Mouse (Mus musculus): Measurements from ENCODE around the gene Tpt1. TPM values are rescaled to one million over a fixed set of nuclear protein-coding genes. Genes with fewer than 3 reads are reported as not detected.

Tpt1 gene
- polyA plus RNA-seq, 1 experiment from 2014 or later: 1,054 TPM

GRCm38 (mm10) chr14:75849236-75849635 is 4.3 kb downstream of the Tpt1 start:
- Histone ChIP-seq H3K4me3 (ENCODE audit: low read depth, low read length) (no peak overlapping the region), H3K4me2 (no peak overlapping the region), H3K9me3 (replicated peaks; ENCODE audit: control insufficient read depth, low read length) (no peaks in the 10 kb centered on the region), H3K27me3 (ENCODE audit: control insufficient read depth, insufficient read depth, low read length) (no peaks in the 10 kb centered on the region), H3K9ac (ENCODE audit: low read depth, low read length) (no peak overlapping the region), H3K4me1 (ENCODE audit: control insufficient read depth, insufficient read depth, low read length) (peaks cover 12% of the 10 kb centered on the region), H3K36me3 (ENCODE audit: control insufficient read depth, insufficient read depth, low read length) (peaks cover 38% of the 10 kb centered on the region), H3K27ac (ENCODE audit: low read depth, low read length) (no peak overlapping the region)
- WGBS (ENCODE audit: insufficient replicate concordance): 76% methylated on average over 5 of the region's 5 CpGs
- no peak for ATAC-seq (replicated peaks; ENCODE audit: insufficient number of reproducible peaks, low FRiP score, low TSS enrichment)

GRCm38 (mm10) chr14:75849842-75850568 is 5.1 kb downstream of the Tpt1 start:
- Histone ChIP-seq H3K9ac (ENCODE audit: low read depth, low read length) (no peak overlapping the region), H3K4me1 (ENCODE audit: control insufficient read depth, insufficient read depth, low read length) (peaks cover 12% of the 10 kb centered on the region), H3K4me2 (no peak overlapping the region), H3K4me3 (ENCODE audit: low read depth, low read length) (no peak overlapping the region), H3K27ac (ENCODE audit: low read depth, low read length) (no peak overlapping the region), H3K36me3 (ENCODE audit: control insufficient read depth, insufficient read depth, low read length) (peaks cover 38% of the 10 kb centered on the region), H3K27me3 (ENCODE audit: control insufficient read depth, insufficient read depth, low read length) (no peaks in the 10 kb centered on the region), H3K9me3 (replicated peaks; ENCODE audit: control insufficient read depth, low read length) (no peaks in the 10 kb centered on the region)
- ATAC-seq (replicated peaks; ENCODE audit: insufficient number of reproducible peaks, low FRiP score, low TSS enrichment): no peak
- 79% methylated on average over 6 of the region's 6 CpGs for WGBS (ENCODE audit: insufficient replicate concordance)

GRCm38 (mm10) chr14:75850819-75851218 is 5.9 kb downstream of the Tpt1 start:
- Histone ChIP-seq H3K4me1 (ENCODE audit: control insufficient read depth, insufficient read depth, low read length) (peaks cover 15% of the 10 kb centered on the region), H3K36me3 (ENCODE audit: control insufficient read depth, insufficient read depth, low read length) (peaks cover 38% of the 10 kb centered on the region), H3K27ac (ENCODE audit: low read depth, low read length) (no peak overlapping the region), H3K4me2 (no peak overlapping the region), H3K9me3 (replicated peaks; ENCODE audit: control insufficient read depth, low read length) (no peaks in the 10 kb centered on the region), H3K4me3 (ENCODE audit: low read depth, low read length) (no peak overlapping the region), H3K9ac (ENCODE audit: low read depth, low read length) (no peak overlapping the region), H3K27me3 (ENCODE audit: control insufficient read depth, insufficient read depth, low read length) (no peaks in the 10 kb centered on the region)
- 74% methylated on average over 6 of the region's 6 CpGs for WGBS (ENCODE audit: insufficient replicate concordance)
- no peak for ATAC-seq (replicated peaks; ENCODE audit: insufficient number of reproducible peaks, low FRiP score, low TSS enrichment)

- Histone ChIP-seq H3K27ac (ENCODE audit: low read depth, low read length) (no peak overlapping the region), H3K9me3 (replicated peaks; ENCODE audit: control insufficient read depth, low read length) (no peaks in the 10 kb centered on the region), H3K4me3 (ENCODE audit: low read depth, low read length) (no peak overlapping the region), H3K4me1 (ENCODE audit: control insufficient read depth, insufficient read depth, low read length) (peaks cover 10% of the 10 kb centered on the region), H3K4me2 (no peak overlapping the region), H3K36me3 (ENCODE audit: control insufficient read depth, insufficient read depth, low read length) (peaks cover 34% of the 10 kb centered on the region), H3K27me3 (ENCODE audit: control insufficient read depth, insufficient read depth, low read length) (no peaks in the 10 kb centered on the region), H3K9ac (ENCODE audit: low read depth, low read length) (no peak overlapping the region)
- WGBS (ENCODE audit: insufficient replicate concordance): 88% methylated on average over 5 of the region's 5 CpGs
- no peak for ATAC-seq (replicated peaks; ENCODE audit: insufficient number of reproducible peaks, low FRiP score, low TSS enrichment)
These were observed 7.1 kb downstream of the Tpt1 start for GRCm38 (mm10) chr14:75852016-75852415.

GRCm38 (mm10) chr14:75855263-75855992 is 10.5 kb downstream of the Tpt1 start:
- Histone ChIP-seq H3K4me2 (no peak overlapping the region), H3K9ac (ENCODE audit: low read depth, low read length) (no peak overlapping the region), H3K27ac (ENCODE audit: low read depth, low read length) (no peak overlapping the region), H3K9me3 (replicated peaks; ENCODE audit: control insufficient read depth, low read length) (no peaks in the 10 kb centered on the region), H3K4me1 (ENCODE audit: control insufficient read depth, insufficient read depth, low read length) (peaks cover 3% of the 10 kb centered on the region; the same call in 1 of the 2 replicates), H3K4me3 (ENCODE audit: low read depth, low read length) (no peak overlapping the region), H3K27me3 (ENCODE audit: control insufficient read depth, insufficient read depth, low read length) (no peaks in the 10 kb centered on the region), H3K36me3 (ENCODE audit: control insufficient read depth, insufficient read depth, low read length) (peaks cover 5% of the 10 kb centered on the region; the same call in 1 of the 2 replicates)
- 52% methylated on average over 17 of the region's 17 CpGs for WGBS (ENCODE audit: insufficient replicate concordance)
- ATAC-seq (replicated peaks; ENCODE audit: insufficient number of reproducible peaks, low FRiP score, low TSS enrichment): no peak

GRCm38 (mm10) chr14:75858181-75858580 is 13.3 kb downstream of the Tpt1 start:
- ATAC-seq (replicated peaks; ENCODE audit: insufficient number of reproducible peaks, low FRiP score, low TSS enrichment): no peak

GRCm38 (mm10) chr14:75859619-75860018 is 14.7 kb downstream of the Tpt1 start:
- no peak for ATAC-seq (replicated peaks; ENCODE audit: insufficient number of reproducible peaks, low FRiP score, low TSS enrichment)
- Histone ChIP-seq H3K27me3 (ENCODE audit: control insufficient read depth, insufficient read depth, low read length) (no peaks in the 10 kb centered on the region), H3K4me1 (ENCODE audit: control insufficient read depth, insufficient read depth, low read length) (peaks cover 11% of the 10 kb centered on the region), H3K9me3 (replicated peaks; ENCODE audit: control insufficient read depth, low read length) (no peaks in the 10 kb centered on the region; the same call in 1 of the 2 replicates), H3K27ac (ENCODE audit: low read depth, low read length) (no peak overlapping the region), H3K36me3 (ENCODE audit: control insufficient read depth, insufficient read depth, low read length) (no peaks in the 10 kb centered on the region), H3K9ac (ENCODE audit: low read depth, low read length) (no peak overlapping the region), H3K4me2 (no peak overlapping the region), H3K4me3 (ENCODE audit: low read depth, low read length) (no peak overlapping the region)
- WGBS (ENCODE audit: insufficient replicate concordance): 76% methylated on average over 2 of the region's 2 CpGs

More at GRCm38 (mm10) chr14:75858181-75858580, 13.3 kb downstream of the Tpt1 start:
- no peak overlapping the region for H3K9ac ChIP-seq (ENCODE audit: low read depth, low read length)
- H3K27ac ChIP-seq (ENCODE audit: low read depth, low read length): no peak overlapping the region
- no peaks in the 10 kb centered on the region; the same call in 1 of the 2 replicates for H3K36me3 ChIP-seq (ENCODE audit: control insufficient read depth, insufficient read depth, low read length)
- H3K4me3 ChIP-seq (ENCODE audit: low read depth, low read length): no peak overlapping the region
- H3K9me3 ChIP-seq (replicated peaks; ENCODE audit: control insufficient read depth, low read length): no peaks in the 10 kb centered on the region; the same call in 1 of the 2 replicates
- H3K4me2 ChIP-seq: no peak overlapping the region
- peaks cover 3% of the 10 kb centered on the region; the same call in 1 of the 2 replicates for H3K4me1 ChIP-seq (ENCODE audit: control insufficient read depth, insufficient read depth, low read length)
- 34% methylated on average over 2 of the region's 2 CpGs for WGBS (ENCODE audit: insufficient replicate concordance)
- H3K27me3 ChIP-seq (ENCODE audit: control insufficient read depth, insufficient read depth, low read length): no peaks in the 10 kb centered on the region

- no peaks in the 10 kb centered on the region for H3K36me3 ChIP-seq (ENCODE audit: control insufficient read depth, insufficient read depth, low read length)
- ATAC-seq (replicated peaks; ENCODE audit: insufficient number of reproducible peaks, low FRiP score, low TSS enrichment): no peak
- peak overlapping the region; percentile 89 for H3K27ac ChIP-seq (ENCODE audit: low read depth, low read length)
- H3K9me3 ChIP-seq (replicated peaks; ENCODE audit: control insufficient read depth, low read length): no peaks in the 10 kb centered on the region; the same call in 1 of the 2 replicates
- H3K4me2 ChIP-seq: no peak overlapping the region
- no peak overlapping the region for H3K9ac ChIP-seq (ENCODE audit: low read depth, low read length)
- no peaks in the 10 kb centered on the region for H3K27me3 ChIP-seq (ENCODE audit: control insufficient read depth, insufficient read depth, low read length)
- WGBS (ENCODE audit: insufficient replicate concordance): 79% methylated on average over 6 of the region's 6 CpGs
- no peak overlapping the region for H3K4me3 ChIP-seq (ENCODE audit: low read depth, low read length)
- peaks cover 8% of the 10 kb centered on the region for H3K4me1 ChIP-seq (ENCODE audit: control insufficient read depth, insufficient read depth, low read length)
These were observed 17.8 kb downstream of the Tpt1 start for GRCm38 (mm10) chr14:75862701-75863100.
